In the genomic region with DNA sequence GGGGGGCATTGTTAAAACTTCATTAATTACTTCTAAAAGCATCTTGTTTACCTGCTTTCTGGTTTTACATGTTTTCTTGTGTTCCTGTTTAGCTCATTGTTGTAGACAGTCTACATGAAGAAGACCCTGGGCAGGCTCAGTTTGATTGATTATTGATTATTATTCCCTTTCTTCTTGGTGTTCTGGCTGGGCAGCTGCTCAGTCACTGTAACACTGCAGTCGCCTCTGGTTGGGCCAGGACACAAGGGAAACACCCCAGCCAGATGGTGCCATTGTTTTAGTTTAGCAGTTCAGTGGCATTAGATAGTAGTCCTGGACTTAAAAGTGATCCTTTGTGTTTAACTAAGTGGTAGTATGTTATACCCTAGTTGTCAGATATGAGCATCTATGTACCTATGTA, we compare ENCODE assay signal across 19 mouse cellular contexts.
"Had no signal": no experiment of that assay in that cellular context is flagged by ENCODE, and none has a peak within 500 bp of the region (broad histone marks: within the 10 kb centered on the region; RNA-seq: fewer than 3 reads in every experiment).

No protein-coding gene starts in this region.

- H3K4me3 ChIP-seq: liver, embryonic 13.5 days; liver, embryonic 15.5 days; lung, embryonic 15.5 days; megakaryocyte, embryonic 14.5 days; midbrain, embryonic 13.5 days; midbrain, embryonic 15.5 days; neural tube, embryonic 13.5 days; stomach, embryonic 15.5 days had no signal

- H3K36me3 ChIP-seq: liver, embryonic 13.5 days; liver, embryonic 15.5 days; lung, embryonic 15.5 days; midbrain, embryonic 15.5 days; neural tube, embryonic 13.5 days; stomach, embryonic 15.5 days had no signal

- DNase-seq: liver, embryonic 13.5 days; liver, postnatal 0 days; lung, adult 2 months; lung, postnatal 14 days; lung, postnatal 36 days; right cerebral cortex, postnatal 14 days; thymus, adult 2 months; thymus, postnatal 25 days; thymus, postnatal 4 days had no signal

- H3K4me2 ChIP-seq: liver, embryonic 13.5 days; liver, embryonic 15.5 days; lung, embryonic 15.5 days; midbrain, embryonic 13.5 days; midbrain, embryonic 15.5 days; neural tube, embryonic 13.5 days; stomach, embryonic 15.5 days had no signal

- ATAC-seq: liver, postnatal 0 days; lung, postnatal 0 days; midbrain, embryonic 13.5 days; midbrain, embryonic 15.5 days had no signal

- H3K4me1 ChIP-seq: liver, embryonic 13.5 days; liver, embryonic 15.5 days; lung, embryonic 15.5 days; megakaryocyte, embryonic 14.5 days; midbrain, embryonic 15.5 days; stomach, embryonic 15.5 days had no signal

- H3K27me3 ChIP-seq: liver, embryonic 13.5 days; liver, embryonic 15.5 days; lung, embryonic 15.5 days; megakaryocyte, embryonic 14.5 days; midbrain, embryonic 13.5 days; midbrain, embryonic 15.5 days; neural tube, embryonic 13.5 days; stomach, embryonic 15.5 days had no signal

- H3K9ac ChIP-seq: liver, embryonic 13.5 days; liver, embryonic 15.5 days; liver, postnatal 0 days; lung, embryonic 15.5 days; midbrain, embryonic 13.5 days; midbrain, embryonic 15.5 days; neural tube, embryonic 13.5 days; stomach, embryonic 15.5 days had no signal

- H3K9me3 ChIP-seq: liver, embryonic 13.5 days; liver, embryonic 15.5 days; lung, embryonic 15.5 days; megakaryocyte, embryonic 14.5 days; midbrain, embryonic 13.5 days; midbrain, embryonic 15.5 days; neural tube, embryonic 13.5 days; stomach, embryonic 15.5 days had no signal

- H3K27ac ChIP-seq: liver, embryonic 13.5 days; liver, embryonic 15.5 days; lung, embryonic 15.5 days; macrophage; midbrain, embryonic 13.5 days; midbrain, embryonic 15.5 days; neural tube, embryonic 13.5 days; stomach, embryonic 15.5 days; stomach, postnatal 0 days had no signal
